21 mouse cellular contexts compared by ENCODE assay signal in the genomic region with DNA sequence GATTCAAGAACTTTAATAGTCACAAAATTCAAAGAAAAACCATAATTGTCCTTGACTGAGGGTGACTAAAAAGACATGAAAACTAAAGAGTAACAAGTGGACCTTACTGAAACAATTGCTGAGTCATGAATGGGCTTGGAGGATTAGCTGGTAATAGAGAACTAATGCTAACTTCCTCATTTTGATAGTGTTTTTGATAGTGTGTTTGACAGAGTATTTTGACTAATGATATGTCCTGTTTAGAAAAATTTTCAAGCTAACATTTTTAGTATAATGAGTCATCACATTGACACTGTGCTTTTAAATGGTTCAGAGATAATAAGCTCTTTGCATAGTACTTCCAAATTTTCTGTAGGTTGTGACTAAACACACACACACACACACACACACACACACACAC. TPM values are rescaled to one million over a fixed set of nuclear protein-coding genes. Genes with fewer than 3 reads are reported as not detected.
"Had no signal": no experiment of that assay in that cellular context is flagged by ENCODE, and none has a peak within 500 bp of the region (broad histone marks: within the 10 kb centered on the region; RNA-seq: fewer than 3 reads in every experiment).

No protein-coding gene starts in this region.

- DNase-seq: kidney, adult 2 months; kidney, postnatal 14 days; liver, embryonic 13.5 days; lung, adult 18-20 months; lung, postnatal 36 days; retina, postnatal 1 day; right cerebral cortex, postnatal 4 days; spleen, adult 18-20 months; thymus, adult 2 months; thymus, postnatal 36 days had no signal

- H3K27ac ChIP-seq: kidney, embryonic 15.5 days; limb, embryonic 15.5 days; liver, embryonic 13.5 days; midbrain, embryonic 15.5 days; neural tube, embryonic 12.5 days had no signal

- H3K27me3 ChIP-seq: kidney, embryonic 15.5 days; limb, embryonic 15.5 days; liver, embryonic 13.5 days; midbrain, embryonic 15.5 days; neural tube, embryonic 12.5 days had no signal

- H3K9me3 ChIP-seq: kidney, embryonic 15.5 days; limb, embryonic 15.5 days; liver, embryonic 13.5 days; megakaryocyte, embryonic 14.5 days; midbrain, embryonic 15.5 days; neural tube, embryonic 12.5 days had no signal

- ATAC-seq: midbrain, embryonic 15.5 days had no signal

- H3K4me3 ChIP-seq: kidney, embryonic 15.5 days; limb, embryonic 15.5 days; liver, embryonic 13.5 days; megakaryocyte, embryonic 14.5 days; midbrain, embryonic 15.5 days; neural tube, embryonic 12.5 days had no signal

- H3K9ac ChIP-seq: kidney, embryonic 15.5 days; limb, embryonic 15.5 days; liver, embryonic 13.5 days; midbrain, embryonic 15.5 days; neural tube, embryonic 12.5 days had no signal

- H3K4me1 ChIP-seq: kidney, embryonic 15.5 days; limb, embryonic 15.5 days; liver, embryonic 13.5 days; midbrain, embryonic 15.5 days; neural tube, embryonic 12.5 days had no signal

- H3K4me2 ChIP-seq: kidney, embryonic 15.5 days; limb, embryonic 15.5 days; liver, embryonic 13.5 days; midbrain, embryonic 11.5 days; midbrain, embryonic 15.5 days; neural tube, embryonic 12.5 days had no signal

- H3K36me3 ChIP-seq: kidney, embryonic 15.5 days; limb, embryonic 15.5 days; liver, embryonic 13.5 days; midbrain, embryonic 15.5 days; neural tube, embryonic 12.5 days had no signal

RNA-seq across cellular contexts. Expression of a gene that starts 13.4 kb away (rescaled TPM):
- total RNA-seq: monocyte, adult 5-6 weeks; neutrophil, adult 5-6 weeks had no signal
- polyA plus RNA-seq: kidney, embryonic 15.5 days; limb, embryonic 11.5 days; limb, embryonic 15.5 days; lung, embryonic 16.5 days; midbrain, embryonic 11.5 days; neural tube, embryonic 12.5 days; stomach, embryonic 14.5 days had no signal
